17 mouse cellular contexts compared by ENCODE assay signal in the genomic region with DNA sequence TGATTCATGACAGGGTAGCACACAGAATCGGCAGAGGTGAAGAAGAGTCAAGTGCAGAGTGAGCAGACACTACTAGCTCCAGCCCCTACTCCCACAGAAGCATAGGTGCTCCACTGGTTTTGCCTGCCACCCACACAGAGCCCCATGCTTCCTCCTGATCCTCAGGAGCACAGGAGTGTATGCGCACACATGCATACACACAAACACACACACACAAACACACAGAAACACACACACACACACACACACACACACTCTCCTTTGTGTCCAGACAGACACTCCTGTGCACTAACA.
DNase-seq lines count a peak whose midpoint lies in the region; ATAC-seq lines count a peak whose summit lies in the region.
"Had no signal": no experiment of that assay in that cellular context is flagged by ENCODE, and none has a peak within 500 bp of the region (broad histone marks: within the 10 kb centered on the region; RNA-seq: fewer than 3 reads in every experiment).

No protein-coding gene starts in this region.

- peaks cover 3% of the 10 kb centered on the region for H3K4me1 ChIP-seq in heart, embryonic 16.5 days (ENCODE audit: control insufficient read depth, insufficient read depth, low read length)
- H3K4me1 ChIP-seq in midbrain, embryonic 13.5 days (replicated peaks), result peaks cover 12% of the 10 kb centered on the region
- H3K4me1 ChIP-seq in midbrain, embryonic 15.5 days, result no peaks in the 10 kb centered on the region
- peaks cover 8% of the 10 kb centered on the region for H3K4me1 ChIP-seq in forebrain, embryonic 16.5 days (replicated peaks; ENCODE audit: control insufficient read depth, insufficient read depth, low read length)
- 0 out of 2 replicates have a peak, but pooled peaks cover 4% of the 10 kb centered on the region for H3K4me1 ChIP-seq in midbrain, embryonic 16.5 days (ENCODE audit: control insufficient read depth, insufficient read depth, low read length)
- H3K4me1 ChIP-seq: neural tube, embryonic 12.5 days had no signal

- H3K9me3 ChIP-seq in heart, embryonic 16.5 days (replicated peaks; ENCODE audit: control insufficient read depth, low read length), result no peaks in the 10 kb centered on the region
- H3K9me3 ChIP-seq in midbrain, embryonic 13.5 days, result no peaks in the 10 kb centered on the region
- no peaks in the 10 kb centered on the region for H3K9me3 ChIP-seq in midbrain, embryonic 15.5 days
- H3K9me3 ChIP-seq in forebrain, embryonic 16.5 days (ENCODE audit: control insufficient read depth, low read length), result no peaks in the 10 kb centered on the region
- no peaks in the 10 kb centered on the region for H3K9me3 ChIP-seq in midbrain, embryonic 16.5 days (replicated peaks; ENCODE audit: control insufficient read depth, low read length, poor library complexity, severe bottlenecking)
- H3K9me3 ChIP-seq: neural tube, embryonic 12.5 days had no signal

- no peaks in the 10 kb centered on the region for H3K36me3 ChIP-seq in heart, embryonic 16.5 days (ENCODE audit: control insufficient read depth, insufficient read depth)
- no peaks in the 10 kb centered on the region for H3K36me3 ChIP-seq in midbrain, embryonic 13.5 days
- H3K36me3 ChIP-seq in midbrain, embryonic 15.5 days (replicated peaks), result no peaks in the 10 kb centered on the region
- no peaks in the 10 kb centered on the region for H3K36me3 ChIP-seq in forebrain, embryonic 16.5 days (ENCODE audit: control insufficient read depth, insufficient read depth)
- H3K36me3 ChIP-seq in midbrain, embryonic 16.5 days (ENCODE audit: control insufficient read depth, insufficient read depth, low read length), result no peaks in the 10 kb centered on the region
- H3K36me3 ChIP-seq: neural tube, embryonic 12.5 days had no signal

- H3K27ac ChIP-seq in heart, embryonic 16.5 days (ENCODE audit: low read length), result peak overlapping the region; percentile 32; the same call in 1 of the 2 replicates
- H3K27ac ChIP-seq in midbrain, embryonic 13.5 days, result peak overlapping the region; percentile 54; the same call in 1 of the 2 replicates
- no peak overlapping the region for H3K27ac ChIP-seq in midbrain, embryonic 15.5 days
- no peak overlapping the region; the same call in 1 of the 2 replicates for H3K27ac ChIP-seq in forebrain, embryonic 16.5 days (ENCODE audit: low read length)
- no peak overlapping the region for H3K27ac ChIP-seq in midbrain, embryonic 16.5 days (ENCODE audit: low read length)
- H3K27ac ChIP-seq: neural tube, embryonic 12.5 days had no signal

- ATAC-seq in heart, embryonic 16.5 days (replicated peaks; ENCODE audit: extremely low read depth, insufficient read depth, low FRiP score), result peak; percentile 41; the same call in 1 of the 2 replicates
- ATAC-seq in midbrain, embryonic 13.5 days, result peak; percentile 77
- no peak for ATAC-seq in midbrain, embryonic 15.5 days (replicated peaks)
- peak; percentile 33 for ATAC-seq in forebrain, embryonic 16.5 days
- peak; percentile 17; the same call in 1 of the 2 replicates for ATAC-seq in midbrain, embryonic 16.5 days

- WGBS in heart, embryonic 16.5 days, result 51% methylated on average over 2 of the region's 2 CpGs
- WGBS in midbrain, embryonic 13.5 days, result 49% methylated on average over 2 of the region's 2 CpGs
- 59% methylated on average over 2 of the region's 2 CpGs for WGBS in midbrain, embryonic 15.5 days
- WGBS in forebrain, embryonic 16.5 days, result 43% methylated on average over 2 of the region's 2 CpGs
- WGBS in midbrain, embryonic 16.5 days, result 55% methylated on average over 2 of the region's 2 CpGs

- no peak overlapping the region for H3K9ac ChIP-seq in heart, embryonic 16.5 days (ENCODE audit: low read length)
- H3K9ac ChIP-seq in midbrain, embryonic 13.5 days (replicated peaks), result no peak overlapping the region
- no peak overlapping the region for H3K9ac ChIP-seq in midbrain, embryonic 15.5 days
- H3K9ac ChIP-seq in forebrain, embryonic 16.5 days (replicated peaks; ENCODE audit: low read depth, low read length), result no peak overlapping the region
- H3K9ac ChIP-seq in midbrain, embryonic 16.5 days (ENCODE audit: low read depth, low read length), result no peak overlapping the region
- H3K9ac ChIP-seq: neural tube, embryonic 12.5 days had no signal

- H3K27me3 ChIP-seq in heart, embryonic 16.5 days (ENCODE audit: control insufficient read depth, insufficient read depth, low read length), result no peaks in the 10 kb centered on the region
- H3K27me3 ChIP-seq in midbrain, embryonic 13.5 days, result no peaks in the 10 kb centered on the region
- H3K27me3 ChIP-seq in midbrain, embryonic 15.5 days (replicated peaks), result no peaks in the 10 kb centered on the region
- no peaks in the 10 kb centered on the region for H3K27me3 ChIP-seq in forebrain, embryonic 16.5 days (replicated peaks; ENCODE audit: control insufficient read depth, insufficient read depth, low read length)
- H3K27me3 ChIP-seq in midbrain, embryonic 16.5 days (ENCODE audit: control insufficient read depth, insufficient read depth, low read depth, low read length), result no peaks in the 10 kb centered on the region
- H3K27me3 ChIP-seq: neural tube, embryonic 12.5 days had no signal

- H3K4me2 ChIP-seq in heart, embryonic 16.5 days (ENCODE audit: low read depth, low read length), result no peak overlapping the region
- no peak overlapping the region for H3K4me2 ChIP-seq in midbrain, embryonic 13.5 days (replicated peaks)
- H3K4me2 ChIP-seq in midbrain, embryonic 15.5 days, result no peak overlapping the region
- H3K4me2 ChIP-seq in forebrain, embryonic 16.5 days (ENCODE audit: low read length), result no peak overlapping the region
- no peak overlapping the region for H3K4me2 ChIP-seq in midbrain, embryonic 16.5 days (ENCODE audit: low read length)
- H3K4me2 ChIP-seq: neural tube, embryonic 12.5 days had no signal

- no peak for DNase-seq in heart, postnatal 10 days
- DNase-seq in urinary bladder, postnatal 36 days (ENCODE audit: low spot score in 2 of 2), result no peak
- no peak for DNase-seq in liver
- DNase-seq: adrenal gland, postnatal 14 days; cerebellum, adult 8-10 months; gastrocnemius, postnatal 10 days; heart, postnatal 4 days; kidney, adult 11 months; lung, adult 2 months; lung, postnatal 4 days; thymus, postnatal 14 days had no signal

- intact Hi-C loops in heart, postnatal 10 days (cut with DNase I), result no loop called here

- H3K4me3 ChIP-seq in heart, embryonic 16.5 days (ENCODE audit: low read length), result no peak overlapping the region
- no peak overlapping the region for H3K4me3 ChIP-seq in midbrain, embryonic 13.5 days (replicated peaks)
- no peak overlapping the region for H3K4me3 ChIP-seq in midbrain, embryonic 15.5 days
- H3K4me3 ChIP-seq in forebrain, embryonic 16.5 days (replicated peaks; ENCODE audit: low read length), result no peak overlapping the region
- H3K4me3 ChIP-seq in midbrain, embryonic 16.5 days (ENCODE audit: low read depth, low read length), result no peak overlapping the region
- H3K4me3 ChIP-seq: neural tube, embryonic 12.5 days had no signal

Comparison
In these comparisons a context has a peak if more than half of its experiments do, and no peak if none do; other contexts are left out.
1. H3K27ac ChIP-seq: peak in heart, embryonic 16.5 days (single experiment) and midbrain, embryonic 13.5 days (single experiment); none in midbrain, embryonic 15.5 days (single experiment), forebrain, embryonic 16.5 days (single experiment) and midbrain, embryonic 16.5 days (single experiment).